Mouse (Mus musculus) hindbrain, postnatal 0 days (tissue): ENCODE results near the gene Zfp36l1. TPM values are rescaled to one million over a fixed set of nuclear protein-coding genes. Genes with fewer than 3 reads are reported as not detected.
A peak's percentile ranks its signal among the peaks of the same experiment; 100 is the strongest.

ENCODE experiments used
- ATAC-seq: fragments of 200-750 bp; cut with Nextera tagmentation; 2 replicates; pipeline ENCODE4 v1.8.0; 2017; ENCODE audit warnings: mild to moderate bottlenecking, moderate TSS enrichment, moderate library complexity
- DNase-seq: peaks from one replicate; pipeline ENCODE4 v3.0.0-alpha.2; 2015; ENCODE audit warnings: low spot score
- H3K27ac ChIP-seq: fragments of 300-500 bp; sonication (generic); 2 replicates; pipeline ENCODE4 v1.5.1; 2014; ENCODE audit warnings: mild to moderate bottlenecking
- H3K27me3 ChIP-seq: fragments of 300-500 bp; sonication (generic); 2 replicates; pipeline ENCODE4 v1.6.1; 2014; ENCODE audit warnings: low read length, mixed read lengths; ENCODE audit not compliant: insufficient read depth
- H3K36me3 ChIP-seq: fragments of 300-500 bp; sonication (generic); 2 replicates; pipeline ENCODE4 v1.6.1; 2014; ENCODE audit warnings: low read length, mixed read lengths; ENCODE audit not compliant: insufficient read depth
- H3K4me1 ChIP-seq: fragments of 300-500 bp; sonication (generic); 2 replicates; pipeline ENCODE4 v1.6.1; 2014; ENCODE audit warnings: antibody characterized with exemption, low read length, mixed read lengths; ENCODE audit not compliant: insufficient read depth
- H3K4me2 ChIP-seq: fragments of 300-500 bp; sonication (generic); 2 replicates; pipeline ENCODE4 v1.6.1; 2014; ENCODE audit warnings: low read depth, mild to moderate bottlenecking, low read length, moderate library complexity, mixed read lengths
- H3K4me3 ChIP-seq: fragments of 300-500 bp; sonication (generic); 2 replicates; pipeline ENCODE4 v1.5.1; 2014; ENCODE audit warnings: low read length
- H3K9ac ChIP-seq: fragments of 300-500 bp; sonication (generic); replicated peaks from 2 replicates; pipeline ENCODE4 v1.6.1; 2014; ENCODE audit warnings: mild to moderate bottlenecking, low read length, moderate library complexity, mixed read lengths
- H3K9me3 ChIP-seq: fragments of 300-500 bp; sonication (generic); 2 replicates; pipeline ENCODE4 v1.6.1; 2016; ENCODE audit warnings: low read length, mixed read lengths
- CTCF ChIP-seq: IDR thresholded peaks from 2 replicates; pipeline ENCODE4 v1.5.1; 2016; ENCODE audit warnings: antibody characterized with exemption, control low read depth, low read depth
- WGBS: fragments of 180-500 bp; shearing (Covaris S2); extraction: QIAGEN DNeasy Blood & Tissue Kit; methylation state at CpG from one replicate; pipeline ENCODE4 v1.1.7; 2014; 5-methylcytosine and 5-hydroxymethylcytosine counted together
- polyA plus RNA-seq: library from polyadenylated mRNA; unstranded; fragments of >200 nt; fragmentation: Nextera tagmentation; extraction: Ambion mirVana; gene quantifications from 2 replicates; pipeline ENCODE4 v1.2.1, GENCODE M21; 2015
- total RNA-seq: library from RNA; depleted of rRNA; stranded (reverse); fragments of >200 nt; gene quantifications from 2 replicates; pipeline ENCODE4 v1.2.3, GENCODE M21; 2014

Gene Zfp36l1
- total and polyA plus RNA-seq, 2 experiments from 2014 or later = 61.8 to 65.9 TPM

DNA sequence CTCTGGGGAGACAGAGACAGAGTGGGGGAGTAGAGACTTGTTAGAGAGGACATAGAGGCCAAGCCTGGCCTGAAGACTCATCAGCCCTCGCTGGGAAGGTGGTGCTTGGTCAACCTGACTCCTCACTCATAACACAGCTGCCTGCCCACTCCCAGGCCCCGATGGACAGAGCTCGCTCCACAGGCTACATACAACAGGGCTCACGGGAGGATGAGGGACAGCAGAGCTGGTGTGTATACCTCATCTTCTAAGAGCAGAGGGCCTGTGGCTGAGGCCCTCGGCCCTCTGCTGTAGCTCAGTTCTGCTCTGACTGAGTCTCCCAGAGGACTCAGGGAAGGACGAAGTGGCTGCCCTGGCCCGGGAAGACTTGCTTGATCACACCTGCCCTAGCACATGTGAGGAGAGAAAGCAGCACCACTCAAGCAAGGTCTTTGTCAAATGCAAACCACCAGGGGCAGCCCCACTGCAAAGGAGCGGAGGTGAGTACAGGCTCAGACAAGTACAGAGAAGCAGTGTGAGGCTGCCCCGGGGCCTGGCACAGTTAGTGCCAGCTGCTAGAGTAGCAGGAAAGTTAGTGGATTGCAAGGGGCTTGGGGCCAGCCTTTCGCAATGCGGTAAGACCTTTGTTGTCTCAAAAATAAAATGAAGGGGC lies 34.9 kb upstream of the Zfp36l1 start:
- no peaks in the 10 kb centered on the region for H3K9me3 ChIP-seq
- no peak overlapping the region for H3K4me2 ChIP-seq
- no peak for TF ChIP-seq CTCF
- no peaks in the 10 kb centered on the region for H3K36me3 ChIP-seq
- H3K4me1 ChIP-seq = no peaks in the 10 kb centered on the region
- no peak overlapping the region for H3K9ac ChIP-seq
- no peak overlapping the region for H3K4me3 ChIP-seq
- H3K27ac ChIP-seq = no peak overlapping the region
- WGBS = 85% methylated on average over 11 of the region's 11 CpGs
- H3K27me3 ChIP-seq = no peaks in the 10 kb centered on the region
- no peak for ATAC-seq
- DNase-seq = no peak

- H3K36me3 ChIP-seq = no peaks in the 10 kb centered on the region
- no peaks in the 10 kb centered on the region for H3K27me3 ChIP-seq
- no peak overlapping the region for H3K4me2 ChIP-seq
- no peak overlapping the region for H3K4me3 ChIP-seq
- H3K27ac ChIP-seq = no peak overlapping the region
- DNase-seq = peak; percentile 89
- peak; percentile 63; the same call in 1 of the 2 replicates for ATAC-seq
- WGBS = 37% methylated on average over 21 of the region's 21 CpGs
- peak; percentile 88 for TF ChIP-seq CTCF
- no peaks in the 10 kb centered on the region for H3K9me3 ChIP-seq
- no peak overlapping the region for H3K9ac ChIP-seq
- H3K4me1 ChIP-seq = no peaks in the 10 kb centered on the region
These were observed 33.7 kb upstream of the Zfp36l1 start for GRCm38 (mm10) chr12:80146227-80147223.

GRCm38 (mm10) chr12:80145365-80145764 lies 32.6 kb upstream of the Zfp36l1 start:
- 35% methylated on average over 8 of the region's 8 CpGs for WGBS
- no peak for DNase-seq

DNA sequence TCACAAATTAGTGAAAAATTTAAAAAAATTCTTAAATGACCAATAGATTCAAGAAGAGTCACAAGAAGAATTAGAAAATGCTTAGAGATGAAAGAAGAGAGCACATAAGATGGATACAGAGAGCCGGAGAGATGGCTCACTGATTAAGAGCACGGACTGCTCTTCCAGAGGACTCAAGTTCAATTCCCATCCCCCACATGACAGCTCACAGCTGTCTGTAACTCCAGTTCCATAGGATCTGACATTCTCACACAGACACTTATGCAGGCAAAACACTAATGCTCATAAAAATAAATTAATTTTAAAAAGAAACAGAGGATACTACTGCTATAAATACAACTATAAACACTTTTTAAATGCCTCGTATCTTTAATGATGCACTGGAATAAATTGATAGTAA lies 32.0 kb upstream of the Zfp36l1 start:
- no peak for ATAC-seq
- no peak overlapping the region for H3K4me3 ChIP-seq
- H3K27ac ChIP-seq = no peak overlapping the region
- H3K4me1 ChIP-seq = no peaks in the 10 kb centered on the region
- no peak overlapping the region for H3K9ac ChIP-seq
- no peaks in the 10 kb centered on the region for H3K36me3 ChIP-seq
- DNase-seq = no peak
- H3K4me2 ChIP-seq = no peak overlapping the region
- WGBS = 69% methylated on average over 3 of the region's 3 CpGs
- TF ChIP-seq CTCF = no peak
- H3K9me3 ChIP-seq = no peaks in the 10 kb centered on the region
- no peaks in the 10 kb centered on the region for H3K27me3 ChIP-seq

More at GRCm38 (mm10) chr12:80145365-80145764, 32.6 kb upstream of the Zfp36l1 start:
- Histone ChIP-seq H3K27ac (no peak overlapping the region), H3K9ac (no peak overlapping the region), H3K9me3 (no peaks in the 10 kb centered on the region), H3K27me3 (no peaks in the 10 kb centered on the region), H3K4me2 (no peak overlapping the region), H3K4me3 (no peak overlapping the region), H3K36me3 (no peaks in the 10 kb centered on the region), H3K4me1 (no peaks in the 10 kb centered on the region)
- no peak for ATAC-seq
- no peak for TF ChIP-seq CTCF

GRCm38 (mm10) chr12:80141470-80141869 lies 28.7 kb upstream of the Zfp36l1 start:
- H3K4me2 ChIP-seq = no peak overlapping the region
- H3K27ac ChIP-seq = no peak overlapping the region
- ATAC-seq (peak; percentile 69; the same call in 1 of the 2 replicates), DNase-seq (peak; percentile 81)
- H3K4me1 ChIP-seq = no peaks in the 10 kb centered on the region
- no peak overlapping the region for H3K4me3 ChIP-seq
- peak; percentile 96 for TF ChIP-seq CTCF
- 23% methylated on average over 7 of the region's 7 CpGs for WGBS
- no peak overlapping the region for H3K9ac ChIP-seq
- no peaks in the 10 kb centered on the region for H3K27me3 ChIP-seq
- no peaks in the 10 kb centered on the region for H3K9me3 ChIP-seq
- no peaks in the 10 kb centered on the region for H3K36me3 ChIP-seq

- Histone ChIP-seq H3K4me1 (no peaks in the 10 kb centered on the region), H3K27me3 (no peaks in the 10 kb centered on the region), H3K4me3 (no peak overlapping the region), H3K36me3 (no peaks in the 10 kb centered on the region), H3K9me3 (no peaks in the 10 kb centered on the region), H3K9ac (no peak overlapping the region), H3K27ac (no peak overlapping the region), H3K4me2 (no peak overlapping the region)
- TF ChIP-seq CTCF = no peak
- no peak for ATAC-seq
- DNase-seq = no peak
- WGBS = 83% methylated on average over 8 of the region's 8 CpGs
These were observed 28.2 kb upstream of the Zfp36l1 start for GRCm38 (mm10) chr12:80141011-80141410.
